In genomic region chr19:58621646-58622045, GRCm38 (mm10) we compare ENCODE assay signal across 22 mouse cellular contexts. TPM values are rescaled to one million over a fixed set of nuclear protein-coding genes. Genes with fewer than 3 reads are reported as not detected.
"Had no signal": no experiment of that assay in that cellular context is flagged by ENCODE, and none has a peak within 500 bp of the region (broad histone marks: within the 10 kb centered on the region; RNA-seq: fewer than 3 reads in every experiment).

No protein-coding gene starts in this region.

- H3K9me3 ChIP-seq: limb, embryonic 15.5 days; lung, embryonic 15.5 days; midbrain, embryonic 13.5 days; neural tube, embryonic 13.5 days had no signal

- H3K27ac ChIP-seq: kidney, postnatal 0 days; limb, embryonic 15.5 days; liver, embryonic 14.5 days; lung, embryonic 15.5 days; midbrain, embryonic 13.5 days; neural tube, embryonic 13.5 days; stomach, postnatal 0 days had no signal

- ATAC-seq: intestine, postnatal 0 days; liver, postnatal 0 days; midbrain, embryonic 13.5 days; midbrain, embryonic 16.5 days had no signal

- H3K4me2 ChIP-seq: limb, embryonic 15.5 days; liver, embryonic 11.5 days; lung, embryonic 15.5 days; midbrain, embryonic 13.5 days; neural tube, embryonic 13.5 days had no signal

- H3K4me3 ChIP-seq: limb, embryonic 15.5 days; lung, embryonic 15.5 days; midbrain, embryonic 13.5 days; myocyte; neural tube, embryonic 13.5 days had no signal

- H3K4me1 ChIP-seq: limb, embryonic 15.5 days; midbrain, embryonic 13.5 days; neural tube, embryonic 13.5 days had no signal

- DNase-seq: kidney, adult 2 months; kidney, postnatal 36 days; liver, postnatal 0 days; lung, postnatal 14 days; lung, postnatal 4 days; thymus, postnatal 25 days had no signal

- H3K27me3 ChIP-seq: limb, embryonic 15.5 days; lung, embryonic 15.5 days; midbrain, embryonic 13.5 days; neural tube, embryonic 13.5 days had no signal

- H3K9ac ChIP-seq: limb, embryonic 15.5 days; liver, embryonic 14.5 days; liver, postnatal 0 days; lung, embryonic 15.5 days; midbrain, embryonic 13.5 days; neural tube, embryonic 13.5 days had no signal

- H3K36me3 ChIP-seq: limb, embryonic 15.5 days; lung, embryonic 15.5 days; midbrain, embryonic 13.5 days; neural tube, embryonic 13.5 days had no signal

RNA-seq across cellular contexts. Expression of gene Pnlip, which starts 30.7 kb away (rescaled TPM):
- total RNA-seq: megakaryocyte progenitor cell, adult 5-6 weeks; monocyte, adult 5-6 weeks; neutrophil, adult 5-6 weeks had no signal
- polyA plus RNA-seq: intestine, postnatal 0 days; kidney, adult 2 months; kidney, embryonic 14.5 days; kidney, postnatal 0 days; limb, embryonic 11.5 days; limb, embryonic 15.5 days; liver, embryonic 14.5 days; liver, postnatal 0 days; lung, embryonic 15.5 days; midbrain, embryonic 13.5 days; myocyte had no signal
